Mouse (Mus musculus) embryonic facial prominence, embryonic 14.5 days (tissue): Measurements from ENCODE around the gene Bcl6. TPM values are rescaled to one million over a fixed set of nuclear protein-coding genes. Genes with fewer than 3 reads are reported as not detected.
A peak's percentile ranks its signal among the peaks of the same experiment; 100 is the strongest.

ENCODE experiments used
- ATAC-seq: fragments of 200-750 bp; cut with Nextera tagmentation; 2 replicates; pipeline ENCODE4 v1.8.0; 2017; ENCODE audit warnings: low read depth, moderate number of reproducible peaks, moderate TSS enrichment
- DNase-seq: peaks from one replicate; pipeline ENCODE4 v3.0.0-alpha.2; 2015; ENCODE audit warnings: low spot score
- H3K27ac ChIP-seq: fragments of 300-500 bp; sonication (generic); replicated peaks from 2 replicates; pipeline ENCODE4 v1.5.1; 2014; ENCODE audit warnings: low read depth, mild to moderate bottlenecking, low read length, moderate library complexity
- H3K27me3 ChIP-seq: fragments of 300-500 bp; sonication (generic); replicated peaks from 2 replicates; pipeline ENCODE4 v1.6.1; 2014; ENCODE audit warnings: low read length; ENCODE audit not compliant: control insufficient read depth, insufficient read depth
- H3K36me3 ChIP-seq: fragments of 300-500 bp; sonication (generic); 2 replicates; pipeline ENCODE4 v1.6.1; 2014; ENCODE audit warnings: low read length, mixed read lengths; ENCODE audit not compliant: control insufficient read depth, insufficient read depth
- H3K4me1 ChIP-seq: fragments of 300-500 bp; sonication (generic); 2 replicates; pipeline ENCODE4 v1.6.1; 2014; ENCODE audit warnings: antibody characterized with exemption, low read length; ENCODE audit not compliant: control insufficient read depth, insufficient read depth
- H3K4me2 ChIP-seq: fragments of 300-500 bp; sonication (generic); 2 replicates; pipeline ENCODE4 v1.6.1; 2014; ENCODE audit warnings: low read depth, mild to moderate bottlenecking, low read length, moderate library complexity, mixed read lengths
- H3K4me3 ChIP-seq: fragments of 300-500 bp; sonication (generic); 2 replicates; pipeline ENCODE4 v1.5.1; 2014; ENCODE audit warnings: low read depth, mild to moderate bottlenecking, low read length
- H3K9ac ChIP-seq: fragments of 300-500 bp; sonication (generic); 2 replicates; pipeline ENCODE4 v1.6.1; 2014; ENCODE audit warnings: low read depth, mild to moderate bottlenecking, low read length, moderate library complexity, mixed read lengths
- H3K9me3 ChIP-seq: fragments of 300-500 bp; sonication (generic); 2 replicates; pipeline ENCODE4 v1.6.1; 2016; ENCODE audit warnings: low read length; ENCODE audit not compliant: control insufficient read depth
- WGBS: fragments of 180-500 bp; shearing (Covaris S2); extraction: QIAGEN DNeasy Blood & Tissue Kit; methylation state at CpG from one replicate; pipeline ENCODE4 v1.1.7; 2014; 5-methylcytosine and 5-hydroxymethylcytosine counted together
- polyA plus RNA-seq: library from polyadenylated mRNA; unstranded; fragments of >200 nt; fragmentation: Nextera tagmentation; extraction: Ambion mirVana; gene quantifications from 2 replicates; pipeline ENCODE4 v1.2.1, GENCODE M21; 2014

Gene Bcl6
- polyA plus RNA-seq, 1 experiment from 2014 or later: 3.0 TPM

DNA sequence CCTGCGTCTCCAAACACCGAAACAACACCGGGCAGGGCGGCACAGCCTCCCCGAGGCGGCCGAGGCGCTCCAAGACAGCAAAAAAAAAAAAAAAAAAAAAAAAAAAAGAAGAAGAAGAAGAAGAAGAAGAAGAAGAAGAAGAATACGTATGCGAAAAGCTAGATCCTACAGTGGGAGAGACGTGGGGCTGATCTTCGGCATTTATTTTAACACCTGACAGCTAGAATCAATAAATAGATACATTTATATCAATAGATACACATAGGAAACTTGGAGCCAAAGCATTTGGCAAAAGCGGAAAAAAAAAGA is 541 bp downstream of the Bcl6 start:
- DNase-seq (no peak), ATAC-seq (no peak)
- Histone ChIP-seq H3K9ac (peak overlapping the region; percentile 88), H3K27ac (peak overlapping the region; percentile 98), H3K27me3 (no peaks in the 10 kb centered on the region), H3K4me1 (peaks cover 24% of the 10 kb centered on the region), H3K9me3 (no peaks in the 10 kb centered on the region), H3K4me2 (peak overlapping the region; percentile 93), H3K36me3 (no peaks in the 10 kb centered on the region), H3K4me3 (peak overlapping the region; percentile 78)
- WGBS: under 1% methylated on average over 13 of the region's 13 CpGs

DNA sequence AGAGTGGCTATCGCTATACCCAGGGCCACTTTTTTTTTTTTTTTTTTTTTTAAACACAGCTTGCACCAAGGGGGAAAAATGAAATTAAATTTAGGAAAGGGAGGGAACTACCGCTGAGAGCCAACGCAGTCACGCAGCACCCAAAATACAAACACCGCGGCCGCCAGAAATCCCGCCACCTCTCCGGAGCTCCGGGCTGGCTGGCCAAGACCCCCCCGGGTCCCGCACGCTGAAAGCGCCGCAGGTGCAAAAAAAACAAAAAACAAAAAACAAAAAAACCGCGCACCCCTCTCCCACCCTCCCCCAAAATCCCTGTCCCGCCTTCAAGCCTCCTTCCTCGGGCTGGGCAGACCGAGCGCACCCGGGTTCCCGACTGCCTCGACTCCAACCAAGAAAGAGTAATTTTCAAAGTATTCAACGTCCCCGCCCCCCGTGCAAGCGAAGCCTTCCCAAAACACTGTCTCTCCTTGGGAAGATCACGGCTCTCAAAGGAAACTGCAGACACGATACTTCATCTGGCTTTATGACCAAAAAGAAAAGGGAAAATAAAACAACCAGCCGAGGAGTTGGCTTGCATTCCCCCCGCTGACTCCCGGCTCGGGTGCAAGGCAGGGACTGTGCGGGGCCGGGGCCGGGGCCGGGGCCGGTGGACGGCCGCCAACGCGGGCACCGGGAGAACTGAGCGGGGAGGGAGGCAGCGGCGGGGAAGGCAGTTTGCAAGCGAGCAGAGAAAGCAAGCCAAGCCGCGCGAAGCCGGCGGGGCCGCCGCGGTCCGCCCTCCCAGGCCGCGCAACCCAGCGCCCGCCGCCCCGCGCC is 1.1 kb downstream of the Bcl6 start:
- no peak; the same call in 1 of the 2 replicates for ATAC-seq
- WGBS: under 1% methylated on average over 57 of the region's 64 CpGs
- H3K4me3 ChIP-seq: peak overlapping the region; percentile 78
- peak overlapping the region; percentile 93 for H3K4me2 ChIP-seq
- H3K27ac ChIP-seq: peak overlapping the region; percentile 98
- no peaks in the 10 kb centered on the region for H3K9me3 ChIP-seq
- H3K9ac ChIP-seq: peak overlapping the region; percentile 88
- peak; percentile 63 for DNase-seq
- H3K27me3 ChIP-seq: no peaks in the 10 kb centered on the region
- H3K4me1 ChIP-seq: peaks cover 24% of the 10 kb centered on the region
- H3K36me3 ChIP-seq: no peaks in the 10 kb centered on the region

DNA sequence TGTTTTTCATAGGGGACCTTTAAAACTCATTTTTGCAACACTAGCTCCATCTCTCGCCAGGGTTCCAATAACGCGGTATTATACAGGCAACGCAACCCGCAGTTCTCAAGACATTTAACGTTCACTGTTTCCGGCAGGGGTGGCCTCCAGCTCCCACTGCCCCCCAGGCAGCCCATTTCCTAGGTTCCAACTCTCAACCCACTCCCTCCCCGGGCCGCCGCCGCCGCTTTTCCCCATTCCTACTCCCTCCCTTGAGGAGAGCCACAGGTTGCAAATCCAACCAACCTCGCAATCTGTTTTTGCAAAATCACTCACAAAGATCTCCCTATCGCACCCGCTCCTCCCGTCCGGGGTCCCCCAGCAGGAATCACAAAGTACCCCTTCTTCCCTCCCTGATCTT is 1.8 kb downstream of the Bcl6 start:
- Histone ChIP-seq H3K4me2 (peak overlapping the region; percentile 93), H3K27me3 (peaks cover under 1% of the 10 kb centered on the region; the same call in 1 of the 2 replicates), H3K9ac (peak overlapping the region; percentile 88), H3K9me3 (no peaks in the 10 kb centered on the region), H3K27ac (peak overlapping the region; percentile 57), H3K4me1 (peaks cover 25% of the 10 kb centered on the region), H3K36me3 (no peaks in the 10 kb centered on the region), H3K4me3 (peak overlapping the region; percentile 78)
- ATAC-seq (no peak), DNase-seq (no peak)
- under 1% methylated on average over 17 of the region's 17 CpGs for WGBS

DNA sequence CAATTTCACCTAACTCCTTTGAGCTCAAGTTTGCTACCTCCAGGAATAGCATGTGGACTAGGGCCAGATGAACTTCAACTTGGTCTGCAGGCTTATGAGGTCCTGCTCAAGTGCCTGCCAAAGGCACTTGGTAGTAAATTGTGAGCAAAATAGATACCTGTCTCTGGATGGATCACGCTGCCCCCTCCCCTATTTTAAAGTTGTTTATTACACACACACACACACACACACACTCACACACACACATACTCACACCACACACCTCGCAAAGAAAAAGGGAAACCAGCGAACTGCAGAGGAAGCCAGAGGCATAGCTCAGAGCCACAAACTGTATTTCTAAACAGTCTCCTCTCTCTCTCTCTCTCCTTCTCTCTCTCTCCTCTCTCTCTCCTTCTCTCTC is 2.5 kb downstream of the Bcl6 start:
- no peaks in the 10 kb centered on the region for H3K36me3 ChIP-seq
- H3K27me3 ChIP-seq: peaks cover 7% of the 10 kb centered on the region; the same call in 1 of the 2 replicates
- H3K4me2 ChIP-seq: peak overlapping the region; percentile 93
- 0 out of 2 replicates have a peak overlapping the region, but pooled peaks have one; percentile 88 for H3K9ac ChIP-seq
- H3K27ac ChIP-seq: no peak overlapping the region
- H3K4me1 ChIP-seq: peaks cover 32% of the 10 kb centered on the region
- H3K4me3 ChIP-seq: peak overlapping the region; percentile 78
- H3K9me3 ChIP-seq: no peaks in the 10 kb centered on the region
- 11% methylated on average over 2 of the region's 3 CpGs for WGBS
- no peak for ATAC-seq
- DNase-seq: no peak

DNA sequence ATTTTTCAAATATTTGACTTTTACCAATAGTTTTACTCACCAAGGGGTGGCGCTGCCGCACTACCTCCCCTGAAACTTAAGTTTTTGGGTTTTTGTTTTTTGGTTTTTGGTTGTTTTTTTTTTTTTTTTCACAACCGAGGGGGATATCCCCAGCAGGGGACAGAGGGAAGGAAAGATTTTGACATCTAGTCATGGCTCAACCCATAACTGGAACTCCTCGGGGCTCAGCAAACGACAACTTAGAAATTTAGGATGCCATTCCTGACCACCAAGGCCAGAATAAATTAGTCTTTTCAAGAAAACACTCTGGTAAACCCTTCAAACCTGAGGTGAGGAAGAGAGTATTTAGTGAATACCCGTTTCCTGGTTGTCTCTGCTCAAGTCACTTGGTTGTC is 3.2 kb downstream of the Bcl6 start:
- Histone ChIP-seq H3K27me3 (peaks cover 10% of the 10 kb centered on the region; the same call in 1 of the 2 replicates), H3K4me2 (peak overlapping the region; percentile 93), H3K36me3 (no peaks in the 10 kb centered on the region), H3K27ac (no peak overlapping the region), H3K9ac (peak overlapping the region; percentile 59; the same call in 1 of the 2 replicates), H3K9me3 (no peaks in the 10 kb centered on the region), H3K4me1 (peaks cover 30% of the 10 kb centered on the region), H3K4me3 (peak overlapping the region; percentile 78)
- peak; percentile 66 for DNase-seq
- no peak for ATAC-seq
- WGBS: 2% methylated on average over 6 of the region's 6 CpGs

DNA sequence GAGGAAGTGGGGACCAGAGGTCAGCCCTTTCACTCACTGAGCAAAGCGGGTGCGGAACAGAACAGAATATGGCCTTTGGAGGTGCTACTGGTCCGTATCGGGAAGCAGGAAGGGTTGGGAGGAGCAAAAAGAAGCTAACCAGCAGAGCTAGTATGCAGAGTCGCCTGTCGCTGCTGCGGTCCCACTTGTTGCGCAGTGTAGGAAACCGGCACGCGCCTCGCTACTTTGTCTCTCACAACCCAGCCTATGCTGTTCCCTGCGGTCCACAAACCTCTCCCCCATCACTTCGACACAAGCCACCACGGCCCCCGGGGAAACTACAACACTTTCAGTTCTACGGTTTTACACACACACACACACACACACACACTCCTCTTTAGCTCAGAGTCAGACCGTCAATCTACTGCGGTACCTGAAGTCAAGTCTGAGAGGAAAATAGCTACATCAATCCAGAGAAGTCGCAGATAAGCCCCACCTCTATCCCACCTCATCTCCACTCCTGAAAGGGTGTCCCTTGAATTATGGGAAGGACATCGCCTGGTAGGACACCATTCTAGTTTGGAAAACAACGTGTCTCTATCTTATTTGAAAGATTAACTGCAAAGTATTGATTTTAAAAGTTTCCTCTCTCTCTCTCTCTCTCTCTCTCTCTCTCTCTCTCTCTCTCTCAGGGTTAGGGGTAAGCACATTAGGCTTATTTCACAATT is 3.7 kb downstream of the Bcl6 start:
- under 1% methylated on average over 22 of the region's 22 CpGs for WGBS
- H3K9ac ChIP-seq: peak overlapping the region; percentile 59
- peak overlapping the region; percentile 11; the same call in 1 of the 2 replicates for H3K27ac ChIP-seq
- peaks cover 29% of the 10 kb centered on the region for H3K4me1 ChIP-seq
- ATAC-seq (no peak; the same call in 1 of the 2 replicates), DNase-seq (peak; percentile 66)
- H3K4me2 ChIP-seq: peak overlapping the region; percentile 93
- no peaks in the 10 kb centered on the region for H3K9me3 ChIP-seq
- H3K27me3 ChIP-seq: peaks cover 14% of the 10 kb centered on the region; the same call in 1 of the 2 replicates
- H3K4me3 ChIP-seq: peak overlapping the region; percentile 78
- no peaks in the 10 kb centered on the region for H3K36me3 ChIP-seq

DNA sequence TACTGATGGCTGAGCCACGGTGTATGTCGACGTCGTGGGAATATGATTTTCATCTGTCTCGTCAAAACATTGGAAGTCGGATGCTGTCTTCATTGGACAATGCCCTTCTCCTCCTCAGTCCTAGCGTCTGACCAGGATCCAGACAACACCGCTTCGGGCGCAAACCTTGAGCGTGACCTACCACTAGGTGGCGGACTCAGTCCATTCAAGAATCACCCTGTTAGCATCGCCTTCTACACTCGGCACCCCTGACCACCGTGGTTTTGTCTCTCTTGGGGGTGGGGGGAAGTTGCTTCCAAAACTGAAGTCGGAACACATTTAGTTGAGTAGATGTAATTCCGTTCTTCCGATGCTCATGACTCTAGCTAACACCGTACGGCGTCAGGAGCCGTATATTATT is 4.5 kb downstream of the Bcl6 start:
- DNase-seq (peak; percentile 92), ATAC-seq (peak; percentile 38; the same call in 1 of the 2 replicates)
- H3K4me2 ChIP-seq: peak overlapping the region; percentile 93
- H3K27me3 ChIP-seq: peaks cover 21% of the 10 kb centered on the region
- no peaks in the 10 kb centered on the region for H3K36me3 ChIP-seq
- peaks cover 29% of the 10 kb centered on the region for H3K4me1 ChIP-seq
- no peak overlapping the region for H3K27ac ChIP-seq
- H3K9ac ChIP-seq: peak overlapping the region; percentile 59; the same call in 1 of the 2 replicates
- no peaks in the 10 kb centered on the region for H3K9me3 ChIP-seq
- peak overlapping the region; percentile 78 for H3K4me3 ChIP-seq
- under 1% methylated on average over 22 of the region's 22 CpGs for WGBS

DNA sequence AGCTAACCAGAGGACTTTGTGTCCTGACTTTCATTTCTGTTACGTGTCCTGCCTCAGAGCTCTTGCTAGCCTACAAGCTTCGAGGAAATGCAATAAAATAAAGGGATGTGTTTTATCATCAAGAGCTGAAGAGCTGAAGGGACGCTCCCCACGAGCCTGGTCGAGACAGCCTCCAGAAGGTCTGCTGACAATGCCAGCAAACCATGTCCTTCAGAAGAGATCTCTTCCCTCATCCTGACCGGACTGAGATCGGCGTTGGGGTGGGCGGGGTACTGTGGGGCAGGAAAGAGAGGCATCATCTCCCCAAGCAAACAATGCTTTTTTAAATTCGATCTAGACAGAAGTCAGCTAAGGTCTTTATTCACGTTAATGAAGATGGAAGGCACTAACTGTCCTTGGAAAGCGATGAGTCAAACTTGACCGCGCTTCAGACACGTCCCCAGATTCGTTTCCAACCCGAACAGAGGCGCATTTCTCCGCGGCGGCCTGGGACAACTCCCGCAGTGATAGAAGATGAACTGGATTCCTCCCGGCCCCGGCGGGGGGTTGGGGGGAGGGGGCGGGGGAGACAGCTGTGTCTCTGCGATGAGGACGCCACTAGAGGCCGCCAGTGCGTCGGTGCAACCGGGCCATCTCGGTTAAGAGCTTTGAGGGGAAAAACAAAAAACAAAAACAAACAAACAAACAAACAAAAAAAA is 5.6 kb downstream of the Bcl6 start:
- H3K9me3 ChIP-seq: no peaks in the 10 kb centered on the region
- peaks cover 29% of the 10 kb centered on the region for H3K4me1 ChIP-seq
- no peaks in the 10 kb centered on the region for H3K36me3 ChIP-seq
- under 1% methylated on average over 33 of the region's 33 CpGs for WGBS
- peak overlapping the region; percentile 50 for H3K9ac ChIP-seq
- 0 out of 2 replicates have a peak overlapping the region, but pooled peaks have one; percentile 36 for H3K27ac ChIP-seq
- peak overlapping the region; percentile 93 for H3K4me2 ChIP-seq
- DNase-seq (peak; percentile 73), ATAC-seq (no peak)
- peak overlapping the region; percentile 41 for H3K4me3 ChIP-seq
- H3K27me3 ChIP-seq: peaks cover 23% of the 10 kb centered on the region
